Mouse (Mus musculus): ENCODE results near the gene Faap20. TPM values are rescaled to one million over a fixed set of nuclear protein-coding genes. Genes with fewer than 3 reads are reported as not detected.

The Faap20 gene
- polyA plus RNA-seq, 1 experiment from 2014 or later: 73.8 TPM

GRCm38 (mm10) chr4:155279054-155279453, 29.5 kb downstream of the Faap20 start:
- Histone ChIP-seq H3K27ac (ENCODE audit: low read depth, low read length) (no peak overlapping the region), H3K4me3 (ENCODE audit: low read length) (no peak overlapping the region), H3K36me3 (ENCODE audit: control insufficient read depth, insufficient read depth, low read length) (no peaks in the 10 kb centered on the region), H3K27me3 (ENCODE audit: control insufficient read depth, insufficient read depth, low read length) (no peaks in the 10 kb centered on the region), H3K4me1 (ENCODE audit: control insufficient read depth, insufficient read depth, low read length) (peaks cover 46% of the 10 kb centered on the region), H3K9me3 (ENCODE audit: control insufficient read depth, low read length) (0 out of 2 replicates have a peak, but pooled peaks cover 2% of the 10 kb centered on the region), H3K9ac (ENCODE audit: low read depth, low read length) (no peak overlapping the region), H3K4me2 (replicated peaks; ENCODE audit: low read depth, low read length) (no peak overlapping the region)
- ATAC-seq (ENCODE audit: low FRiP score, low TSS enrichment): no peak
- 81% methylated on average over 8 of the region's 8 CpGs for WGBS

- Histone ChIP-seq H3K4me3 (ENCODE audit: low read length) (no peak overlapping the region), H3K4me2 (replicated peaks; ENCODE audit: low read depth, low read length) (no peak overlapping the region), H3K9me3 (ENCODE audit: control insufficient read depth, low read length) (0 out of 2 replicates have a peak, but pooled peaks cover 2% of the 10 kb centered on the region), H3K9ac (ENCODE audit: low read depth, low read length) (no peak overlapping the region), H3K36me3 (ENCODE audit: control insufficient read depth, insufficient read depth, low read length) (no peaks in the 10 kb centered on the region), H3K4me1 (ENCODE audit: control insufficient read depth, insufficient read depth, low read length) (peaks cover 37% of the 10 kb centered on the region), H3K27me3 (ENCODE audit: control insufficient read depth, insufficient read depth, low read length) (no peaks in the 10 kb centered on the region), H3K27ac (ENCODE audit: low read depth, low read length) (peak overlapping the region; percentile 17; the same call in 1 of the 2 replicates)
- ATAC-seq (ENCODE audit: low FRiP score, low TSS enrichment): no peak
- 64% methylated on average over 16 of the region's 16 CpGs for WGBS
These were observed 30.5 kb downstream of the Faap20 start for GRCm38 (mm10) chr4:155279926-155280767.

GRCm38 (mm10) chr4:155280768-155281121, 31.1 kb downstream of the Faap20 start:
- Histone ChIP-seq H3K27ac (ENCODE audit: low read depth, low read length) (no peak overlapping the region), H3K4me1 (ENCODE audit: control insufficient read depth, insufficient read depth, low read length) (peaks cover 37% of the 10 kb centered on the region), H3K4me3 (ENCODE audit: low read length) (no peak overlapping the region), H3K27me3 (ENCODE audit: control insufficient read depth, insufficient read depth, low read length) (no peaks in the 10 kb centered on the region), H3K9ac (ENCODE audit: low read depth, low read length) (no peak overlapping the region), H3K9me3 (ENCODE audit: control insufficient read depth, low read length) (0 out of 2 replicates have a peak, but pooled peaks cover 2% of the 10 kb centered on the region), H3K36me3 (ENCODE audit: control insufficient read depth, insufficient read depth, low read length) (no peaks in the 10 kb centered on the region), H3K4me2 (replicated peaks; ENCODE audit: low read depth, low read length) (no peak overlapping the region)
- no peak for ATAC-seq (ENCODE audit: low FRiP score, low TSS enrichment)
- WGBS: 75% methylated on average over 1 of the region's 1 CpGs

- no peak overlapping the region for H3K27ac ChIP-seq (ENCODE audit: low read depth, low read length)
- WGBS: 88% methylated on average over 2 of the region's 2 CpGs
These were observed 31.6 kb downstream of the Faap20 start for GRCm38 (mm10) chr4:155281227-155281626.

GRCm38 (mm10) chr4:155281652-155282051, 32.0 kb downstream of the Faap20 start:
- Histone ChIP-seq H3K4me2 (replicated peaks; ENCODE audit: low read depth, low read length) (no peak overlapping the region), H3K27me3 (ENCODE audit: control insufficient read depth, insufficient read depth, low read length) (no peaks in the 10 kb centered on the region), H3K36me3 (ENCODE audit: control insufficient read depth, insufficient read depth, low read length) (no peaks in the 10 kb centered on the region), H3K27ac (ENCODE audit: low read depth, low read length) (peak overlapping the region; percentile 73; the same call in 1 of the 2 replicates), H3K9me3 (ENCODE audit: control insufficient read depth, low read length) (0 out of 2 replicates have a peak, but pooled peaks cover 2% of the 10 kb centered on the region), H3K4me1 (ENCODE audit: control insufficient read depth, insufficient read depth, low read length) (peaks cover 37% of the 10 kb centered on the region), H3K9ac (ENCODE audit: low read depth, low read length) (no peak overlapping the region), H3K4me3 (ENCODE audit: low read length) (no peak overlapping the region)
- 94% methylated on average over 8 of the region's 8 CpGs for WGBS
- ATAC-seq (ENCODE audit: low FRiP score, low TSS enrichment): no peak

More at GRCm38 (mm10) chr4:155281227-155281626, 31.6 kb downstream of the Faap20 start:
- Histone ChIP-seq H3K9ac (ENCODE audit: low read depth, low read length) (no peak overlapping the region), H3K4me3 (ENCODE audit: low read length) (no peak overlapping the region), H3K36me3 (ENCODE audit: control insufficient read depth, insufficient read depth, low read length) (no peaks in the 10 kb centered on the region), H3K4me1 (ENCODE audit: control insufficient read depth, insufficient read depth, low read length) (peaks cover 37% of the 10 kb centered on the region), H3K27me3 (ENCODE audit: control insufficient read depth, insufficient read depth, low read length) (no peaks in the 10 kb centered on the region), H3K9me3 (ENCODE audit: control insufficient read depth, low read length) (0 out of 2 replicates have a peak, but pooled peaks cover 2% of the 10 kb centered on the region), H3K4me2 (replicated peaks; ENCODE audit: low read depth, low read length) (no peak overlapping the region)
- ATAC-seq (ENCODE audit: low FRiP score, low TSS enrichment): no peak

- no peaks in the 10 kb centered on the region for H3K27me3 ChIP-seq (ENCODE audit: control insufficient read depth, insufficient read depth, low read length)
- no peak overlapping the region for H3K9ac ChIP-seq (ENCODE audit: low read depth, low read length)
- no peak for ATAC-seq (ENCODE audit: low FRiP score, low TSS enrichment)
- H3K27ac ChIP-seq (ENCODE audit: low read depth, low read length): peak overlapping the region; percentile 73; the same call in 1 of the 2 replicates
- no peak overlapping the region for H3K4me2 ChIP-seq (replicated peaks; ENCODE audit: low read depth, low read length)
- H3K9me3 ChIP-seq (ENCODE audit: control insufficient read depth, low read length): 0 out of 2 replicates have a peak, but pooled peaks cover 2% of the 10 kb centered on the region
- 16% methylated on average over 6 of the region's 6 CpGs for WGBS
- peaks cover 37% of the 10 kb centered on the region for H3K4me1 ChIP-seq (ENCODE audit: control insufficient read depth, insufficient read depth, low read length)
- no peaks in the 10 kb centered on the region for H3K36me3 ChIP-seq (ENCODE audit: control insufficient read depth, insufficient read depth, low read length)
- no peak overlapping the region for H3K4me3 ChIP-seq (ENCODE audit: low read length)
These were observed 32.6 kb downstream of the Faap20 start for GRCm38 (mm10) chr4:155282231-155282630.

GRCm38 (mm10) chr4:155283001-155283503, 33.5 kb downstream of the Faap20 start:
- Histone ChIP-seq H3K4me3 (ENCODE audit: low read length) (0 out of 2 replicates have a peak overlapping the region, but pooled peaks have one; percentile 2), H3K27me3 (ENCODE audit: control insufficient read depth, insufficient read depth, low read length) (no peaks in the 10 kb centered on the region), H3K9me3 (ENCODE audit: control insufficient read depth, low read length) (0 out of 2 replicates have a peak, but pooled peaks cover 2% of the 10 kb centered on the region), H3K27ac (ENCODE audit: low read depth, low read length) (peak overlapping the region; percentile 74), H3K36me3 (ENCODE audit: control insufficient read depth, insufficient read depth, low read length) (no peaks in the 10 kb centered on the region), H3K4me2 (replicated peaks; ENCODE audit: low read depth, low read length) (peak overlapping the region; percentile 33), H3K9ac (ENCODE audit: low read depth, low read length) (peak overlapping the region; percentile 20; the same call in 1 of the 2 replicates), H3K4me1 (ENCODE audit: control insufficient read depth, insufficient read depth, low read length) (peaks cover 37% of the 10 kb centered on the region)
- 8% methylated on average over 11 of the region's 11 CpGs for WGBS
- ATAC-seq (ENCODE audit: low FRiP score, low TSS enrichment): peak; percentile 64

GRCm38 (mm10) chr4:155283585-155283984, 34.0 kb downstream of the Faap20 start:
- Histone ChIP-seq H3K4me2 (replicated peaks; ENCODE audit: low read depth, low read length) (peak overlapping the region; percentile 33), H3K27ac (ENCODE audit: low read depth, low read length) (peak overlapping the region; percentile 74), H3K36me3 (ENCODE audit: control insufficient read depth, insufficient read depth, low read length) (no peaks in the 10 kb centered on the region), H3K4me3 (ENCODE audit: low read length) (0 out of 2 replicates have a peak overlapping the region, but pooled peaks have one; percentile 2), H3K27me3 (ENCODE audit: control insufficient read depth, insufficient read depth, low read length) (no peaks in the 10 kb centered on the region), H3K9ac (ENCODE audit: low read depth, low read length) (peak overlapping the region; percentile 20; the same call in 1 of the 2 replicates), H3K9me3 (ENCODE audit: control insufficient read depth, low read length) (0 out of 2 replicates have a peak, but pooled peaks cover 2% of the 10 kb centered on the region), H3K4me1 (ENCODE audit: control insufficient read depth, insufficient read depth, low read length) (peaks cover 37% of the 10 kb centered on the region)
- WGBS: 53% methylated on average over 9 of the region's 9 CpGs
- no peak for ATAC-seq (ENCODE audit: low FRiP score, low TSS enrichment)
